ENCODE assay signal across 14 mouse cellular contexts in the genomic region with DNA sequence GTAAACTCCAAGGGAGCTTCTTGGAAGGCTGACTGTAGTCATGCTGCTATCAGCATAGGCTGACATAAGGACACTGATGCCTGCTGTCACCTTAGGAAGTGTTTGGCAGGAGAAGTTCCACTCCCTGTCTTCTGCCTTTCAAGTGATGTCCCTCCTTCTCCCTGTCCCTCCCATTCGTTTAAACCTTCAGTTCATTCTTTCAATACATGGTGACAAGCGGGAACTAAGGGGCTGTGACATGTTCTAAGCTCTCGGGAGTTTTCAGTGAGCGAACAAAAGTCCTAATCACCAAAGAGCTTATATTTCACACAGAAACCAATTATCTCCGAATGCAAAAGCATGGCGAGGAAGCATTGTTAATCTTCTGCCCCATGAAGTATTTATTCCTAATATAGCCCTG.
DNase-seq lines count a peak whose midpoint lies in the region; ATAC-seq and TF ChIP-seq lines count a peak whose summit lies in the region.
"Had no signal": no experiment of that assay in that cellular context is flagged by ENCODE, and none has a peak within 500 bp of the region (broad histone marks: within the 10 kb centered on the region; RNA-seq: fewer than 3 reads in every experiment).

No protein-coding gene starts in this region.

- H3K4me1 ChIP-seq in embryonic facial prominence, embryonic 14.5 days (ENCODE audit: control insufficient read depth, insufficient read depth, low read length) = peaks cover 7% of the 10 kb centered on the region
- peaks cover 39% of the 10 kb centered on the region for H3K4me1 ChIP-seq in embryonic facial prominence, embryonic 10.5 days
- peaks cover 33% of the 10 kb centered on the region for H3K4me1 ChIP-seq in forebrain, embryonic 14.5 days (ENCODE audit: control insufficient read depth, insufficient read depth, low read length)
- peaks cover 57% of the 10 kb centered on the region for H3K4me1 ChIP-seq in midbrain, embryonic 13.5 days (replicated peaks)
- H3K4me1 ChIP-seq: megakaryocyte, embryonic 14.5 days had no signal

- peak; percentile 41; the same call in 1 of the 2 replicates for ATAC-seq in embryonic facial prominence, embryonic 14.5 days (ENCODE audit: low read depth)
- no peak for ATAC-seq in forebrain, embryonic 14.5 days
- ATAC-seq in midbrain, embryonic 13.5 days = peak; percentile 31
- ATAC-seq: activated CD4-positive, CD25-positive, alpha-beta regulatory T cell, adult 4 months; lung, postnatal 0 days had no signal

- H3K27ac ChIP-seq in embryonic facial prominence, embryonic 14.5 days (replicated peaks; ENCODE audit: low read depth, low read length) = no peak overlapping the region
- no peak overlapping the region for H3K27ac ChIP-seq in embryonic facial prominence, embryonic 10.5 days (replicated peaks)
- H3K27ac ChIP-seq in forebrain, embryonic 14.5 days (ENCODE audit: low read depth, low read length) = peak overlapping the region; percentile 1; the same call in 1 of the 2 replicates
- H3K27ac ChIP-seq in midbrain, embryonic 13.5 days = peak overlapping the region; percentile 75
- H3K27ac ChIP-seq: embryonic facial prominence, embryonic 15.5 days; limb, embryonic 12.5 days; liver, embryonic 14.5 days had no signal

- H3K27me3 ChIP-seq in embryonic facial prominence, embryonic 14.5 days (replicated peaks; ENCODE audit: control insufficient read depth, insufficient read depth, low read length) = no peaks in the 10 kb centered on the region
- no peaks in the 10 kb centered on the region for H3K27me3 ChIP-seq in embryonic facial prominence, embryonic 10.5 days (replicated peaks; ENCODE audit: low read depth, poor library complexity, severe bottlenecking)
- H3K27me3 ChIP-seq in forebrain, embryonic 14.5 days (replicated peaks; ENCODE audit: control insufficient read depth, insufficient read depth, low read length) = no peaks in the 10 kb centered on the region
- no peaks in the 10 kb centered on the region for H3K27me3 ChIP-seq in midbrain, embryonic 13.5 days
- H3K27me3 ChIP-seq: embryonic facial prominence, embryonic 15.5 days; limb, embryonic 12.5 days; megakaryocyte, embryonic 14.5 days had no signal

- peaks cover 12% of the 10 kb centered on the region for H3K36me3 ChIP-seq in embryonic facial prominence, embryonic 14.5 days (ENCODE audit: control insufficient read depth, insufficient read depth, low read length)
- peaks cover 31% of the 10 kb centered on the region for H3K36me3 ChIP-seq in embryonic facial prominence, embryonic 10.5 days (replicated peaks)
- H3K36me3 ChIP-seq in forebrain, embryonic 14.5 days (ENCODE audit: control insufficient read depth, insufficient read depth, low read length) = peaks cover 7% of the 10 kb centered on the region
- H3K36me3 ChIP-seq in midbrain, embryonic 13.5 days = peaks cover 9% of the 10 kb centered on the region; the same call in 1 of the 2 replicates

- no peak for TF ChIP-seq CTCF in brain, embryonic 14.5 days (IDR thresholded peaks at IDR 0.05; ENCODE audit: borderline replicate concordance, extremely low read depth, insufficient read depth, insufficient read length)

- H3K4me2 ChIP-seq in embryonic facial prominence, embryonic 14.5 days (ENCODE audit: low read depth, low read length) = no peak overlapping the region
- H3K4me2 ChIP-seq in forebrain, embryonic 14.5 days (ENCODE audit: low read length) = no peak overlapping the region
- no peak overlapping the region for H3K4me2 ChIP-seq in midbrain, embryonic 13.5 days (replicated peaks)
- H3K4me2 ChIP-seq: embryonic facial prominence, embryonic 15.5 days; limb, embryonic 12.5 days had no signal

- no peak overlapping the region for H3K9ac ChIP-seq in embryonic facial prominence, embryonic 14.5 days (ENCODE audit: low read depth, low read length)
- no peak overlapping the region for H3K9ac ChIP-seq in forebrain, embryonic 14.5 days (ENCODE audit: low read length)
- H3K9ac ChIP-seq in midbrain, embryonic 13.5 days (replicated peaks) = no peak overlapping the region
- H3K9ac ChIP-seq: embryonic facial prominence, embryonic 15.5 days; limb, embryonic 12.5 days; liver, embryonic 14.5 days had no signal

- WGBS in embryonic facial prominence, embryonic 14.5 days = 77% methylated on average over 6 of the region's 6 CpGs
- WGBS in embryonic facial prominence, embryonic 10.5 days = 79% methylated on average over 6 of the region's 6 CpGs
- 13% methylated on average over 6 of the region's 6 CpGs for WGBS in forebrain, embryonic 14.5 days
- 27% methylated on average over 6 of the region's 6 CpGs for WGBS in midbrain, embryonic 13.5 days

- DNase-seq in embryonic facial prominence, embryonic 14.5 days (ENCODE audit: low spot score) = no peak
- no peak for DNase-seq in embryonic facial prominence, embryonic 10.5 days (ENCODE audit: low spot score)
- DNase-seq in brain, embryonic 14.5 days (ENCODE audit: low read depth) = peak; percentile 77
- DNase-seq in forebrain, embryonic 14.5 days (ENCODE audit: low spot score) = peak; percentile 39
- DNase-seq in adrenal gland, postnatal 4 days (ENCODE audit: low spot score in 2 of 2) = no peak
- DNase-seq in right cerebral cortex, postnatal 14 days = no peak
- DNase-seq in adipocyte (ENCODE audit: low spot score) = no peak

- TF ChIP-seq POLR2A in brain, embryonic 14.5 days (IDR thresholded peaks at IDR 0.05; ENCODE audit: borderline replicate concordance, extremely low read depth, insufficient read depth, insufficient read length, poor library complexity, severe bottlenecking) = no peak

- no peaks in the 10 kb centered on the region for H3K9me3 ChIP-seq in embryonic facial prominence, embryonic 14.5 days (ENCODE audit: control insufficient read depth, low read length)
- H3K9me3 ChIP-seq in embryonic facial prominence, embryonic 10.5 days = no peaks in the 10 kb centered on the region
- H3K9me3 ChIP-seq in forebrain, embryonic 14.5 days (replicated peaks; ENCODE audit: control insufficient read depth, low read length) = no peaks in the 10 kb centered on the region
- no peaks in the 10 kb centered on the region for H3K9me3 ChIP-seq in midbrain, embryonic 13.5 days
- H3K9me3 ChIP-seq: embryonic facial prominence, embryonic 15.5 days; limb, embryonic 12.5 days had no signal

- H3K4me3 ChIP-seq in embryonic facial prominence, embryonic 14.5 days (ENCODE audit: low read depth, low read length) = no peak overlapping the region
- no peak overlapping the region for H3K4me3 ChIP-seq in embryonic facial prominence, embryonic 10.5 days
- H3K4me3 ChIP-seq in forebrain, embryonic 14.5 days (ENCODE audit: low read depth, low read length) = no peak overlapping the region
- no peak overlapping the region for H3K4me3 ChIP-seq in midbrain, embryonic 13.5 days (replicated peaks)
- H3K4me3 ChIP-seq: embryonic facial prominence, embryonic 15.5 days; limb, embryonic 12.5 days; megakaryocyte, embryonic 14.5 days had no signal

Comparison
In these comparisons a context has a peak if more than half of its experiments do, and no peak if none do; other contexts are left out.
1. DNase-seq: peak in brain, embryonic 14.5 days (single experiment) and forebrain, embryonic 14.5 days (single experiment); none in embryonic facial prominence, embryonic 14.5 days (single experiment), embryonic facial prominence, embryonic 10.5 days (single experiment), adrenal gland, postnatal 4 days (0 of 2), right cerebral cortex, postnatal 14 days (single experiment) and adipocyte (single experiment).
2. H3K27ac ChIP-seq: peak in forebrain, embryonic 14.5 days (single experiment) and midbrain, embryonic 13.5 days (single experiment); none in embryonic facial prominence, embryonic 14.5 days (single experiment) and embryonic facial prominence, embryonic 10.5 days (single experiment).